Mouse (Mus musculus): ENCODE data around the gene Olfm1.

- no peak for TF ChIP-seq USF1 (IDR thresholded peaks at IDR 0.05; ENCODE audit: low read depth)
- TF ChIP-seq POLR2A (IDR thresholded peaks at IDR 0.05; ENCODE audit: insufficient read length, low read depth), result no peak
- TF ChIP-seq TCF12 (IDR thresholded peaks at IDR 0.05; ENCODE audit: insufficient read depth, poor library complexity, severe bottlenecking), result no peak
- no peak for TF ChIP-seq SRF (IDR thresholded peaks at IDR 0.05; ENCODE audit: control insufficient read depth, insufficient read length, low read depth)
- TF ChIP-seq E2F4 (IDR thresholded peaks at IDR 0.05; ENCODE audit: insufficient read depth), result no peak
- TF ChIP-seq MAX (IDR thresholded peaks at IDR 0.05; ENCODE audit: low read depth), result no peak
- TF ChIP-seq MYOG (IDR thresholded peaks at IDR 0.05; ENCODE audit: control insufficient read depth in 1 of 3, insufficient read depth in 1 of 3, insufficient read length in 2 of 3, low read depth in 2 of 3), result no peak
These were observed 79.6 kb downstream of the Olfm1 start for GRCm38 (mm10) chr2:28272218-28272965.
